Mouse (Mus musculus) lung, adult 18-20 months (tissue): ENCODE measurements around the gene Socs5.

Experiments
- DNase-seq, 2 experiments: peaks; one replicate each; pipeline ENCODE4 v3.0.0; 2022; ENCODE audit warnings: mixed read lengths in 2 of 2

The Socs5 gene

DNA sequence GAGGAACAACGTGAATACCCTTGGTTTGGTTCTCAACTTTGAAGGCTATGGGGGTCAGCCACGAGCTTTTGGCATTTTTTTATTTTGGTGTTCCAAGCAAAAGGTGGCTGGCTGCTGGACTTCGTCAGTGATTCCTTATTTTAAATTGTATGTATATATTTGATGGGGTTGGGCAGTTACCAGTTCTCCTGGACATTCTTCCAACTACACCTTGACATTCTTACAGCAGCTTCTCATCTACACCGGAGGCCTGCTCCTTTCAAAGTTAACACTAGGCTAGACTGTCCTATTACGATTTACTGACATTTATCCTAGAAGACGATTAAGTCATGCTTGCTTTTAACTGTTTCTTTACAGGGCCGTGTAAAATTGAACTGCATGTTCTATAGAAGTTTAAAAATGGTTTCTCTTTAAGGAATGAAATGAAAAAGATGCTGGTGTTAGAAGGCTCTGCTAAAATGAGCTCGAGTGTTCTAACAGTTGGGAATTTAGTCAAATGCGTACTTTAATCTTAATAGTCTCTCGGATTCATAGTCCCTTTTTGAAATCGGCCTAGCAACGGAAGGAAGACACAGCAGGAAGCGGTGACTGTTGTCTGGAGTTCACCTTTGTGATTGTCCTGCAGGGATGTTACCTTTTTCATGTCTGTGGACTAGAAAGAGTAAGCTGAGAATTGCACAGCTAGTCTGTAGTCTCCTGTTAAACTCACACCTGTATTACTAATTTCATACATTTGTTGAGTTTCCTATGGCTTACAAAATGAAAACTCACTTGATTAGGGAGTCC is 1.2 kb downstream of the Socs5 start:
- DNase-seq: no peak

DNA sequence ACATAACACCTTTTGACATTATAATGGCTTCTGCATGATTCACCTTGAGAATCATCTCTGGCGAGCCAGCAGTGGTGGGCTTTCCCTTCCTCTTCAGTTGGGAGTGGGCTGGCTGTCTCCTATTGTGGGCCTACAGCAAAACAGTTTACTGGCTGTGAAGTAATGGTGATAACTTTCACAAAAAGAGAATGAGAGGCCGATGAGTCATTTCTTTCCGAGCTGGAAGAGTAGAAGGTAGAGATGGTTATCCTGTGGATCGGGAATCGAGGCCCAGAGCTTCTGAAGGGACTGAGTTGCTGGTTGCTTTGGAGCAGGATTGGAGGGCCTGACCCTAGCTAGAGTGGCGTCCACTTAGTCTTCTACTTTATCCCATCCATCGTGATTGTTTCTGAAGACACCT is 2.0 kb downstream of the Socs5 start:
- DNase-seq: no peak

DNA sequence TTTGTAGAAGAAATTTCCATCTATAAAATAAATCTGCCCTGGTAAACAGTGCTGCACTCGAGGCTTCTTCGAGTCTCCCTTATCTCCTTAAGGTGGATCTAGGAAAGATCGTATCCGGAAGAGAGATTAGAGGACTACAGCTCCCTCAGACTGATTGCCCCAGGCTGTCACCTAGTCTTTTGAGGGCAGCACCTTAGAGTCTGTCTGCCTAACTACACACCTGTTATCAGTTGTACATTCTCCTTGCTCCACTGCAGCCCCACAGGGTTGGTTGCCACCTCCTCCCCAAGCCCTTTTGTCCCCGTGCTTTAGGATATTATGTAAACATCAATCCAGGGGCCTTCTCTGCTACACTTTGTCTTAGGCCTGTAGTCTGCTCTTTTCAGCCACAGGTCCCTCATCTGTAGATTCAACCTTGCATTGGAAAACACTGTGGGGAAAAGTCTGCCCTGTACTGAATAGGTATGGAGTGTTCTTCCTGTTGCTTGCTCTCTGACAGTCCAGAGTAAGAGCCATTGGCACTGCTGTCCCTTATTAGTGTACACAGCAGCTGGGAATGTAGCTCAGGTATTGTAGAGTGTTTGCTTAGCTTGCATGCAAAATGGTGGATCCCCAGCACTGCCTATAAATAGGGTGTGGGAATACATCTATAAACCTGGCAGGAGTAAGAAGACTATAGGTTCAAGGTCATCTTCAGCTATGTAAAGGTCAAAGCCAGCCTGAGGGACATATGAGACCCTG is 5.5 kb downstream of the Socs5 start:
- DNase-seq: no peak

DNA sequence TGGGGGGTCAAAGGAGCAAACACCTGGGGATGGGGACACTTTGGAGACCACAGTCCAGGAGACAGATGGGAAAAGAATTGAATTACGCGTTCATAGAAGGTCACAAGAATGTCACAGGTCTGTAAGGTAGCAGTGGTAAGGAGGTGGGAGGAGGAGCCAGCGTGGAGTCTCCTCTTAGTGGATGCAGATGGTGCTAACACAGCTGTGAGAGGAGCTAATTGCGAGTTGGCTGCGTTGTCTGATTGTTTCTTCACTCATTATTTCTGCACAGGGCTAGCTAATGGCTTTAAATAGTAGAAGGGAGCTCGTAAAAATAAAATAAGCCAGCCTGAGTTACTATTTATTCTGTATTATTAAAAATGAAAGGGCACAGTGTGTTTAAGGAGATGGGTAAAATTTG is 8.1 kb downstream of the Socs5 start:
- no peak for DNase-seq

DNA sequence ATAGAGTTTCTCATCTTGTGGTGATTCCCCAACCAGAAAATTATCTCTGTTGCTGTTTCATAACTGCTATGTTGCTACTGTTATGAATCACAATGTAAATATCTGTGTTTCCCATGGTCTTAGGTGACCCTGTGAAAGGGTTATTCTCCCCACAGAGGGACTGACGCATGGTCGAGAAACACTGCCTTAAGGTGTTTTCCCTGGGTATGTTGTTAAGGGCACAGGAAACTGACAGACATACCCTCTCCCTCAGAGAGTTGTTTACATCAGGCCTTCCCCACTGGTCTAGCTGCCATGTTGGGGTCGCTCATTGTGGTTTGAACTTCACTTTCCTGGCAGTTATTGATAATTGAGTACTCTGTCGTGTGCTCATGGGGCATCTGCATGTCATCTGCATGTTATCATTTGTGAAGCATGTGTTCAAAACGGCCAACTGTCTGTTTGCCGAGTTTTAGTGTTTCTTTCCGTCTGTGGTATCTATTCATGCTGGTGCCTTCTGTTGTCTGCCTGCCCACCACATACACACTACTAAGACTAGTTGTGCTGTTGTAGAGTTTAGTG is 11.6 kb downstream of the Socs5 start:
- no peak for DNase-seq

DNA sequence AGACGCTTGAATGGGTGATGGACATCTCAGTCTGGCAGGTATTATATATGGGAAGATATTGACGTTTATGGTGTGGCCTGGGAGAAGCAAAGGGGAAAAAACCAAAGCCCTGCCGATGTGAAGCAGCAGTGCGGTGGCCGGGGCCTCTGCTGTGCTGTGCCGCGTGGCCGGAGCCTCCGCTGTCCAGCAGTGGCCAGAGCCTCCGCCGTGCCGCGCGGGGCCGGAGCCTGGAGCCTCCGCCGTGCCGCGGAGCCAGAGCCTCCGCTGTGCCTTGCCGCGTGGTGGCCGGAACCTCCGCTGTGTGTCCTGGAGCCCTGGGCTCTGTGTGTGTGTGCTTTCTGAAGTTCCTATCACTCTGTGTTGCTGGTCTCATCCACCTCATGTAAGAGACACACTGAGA is 17.9 kb downstream of the Socs5 start:
- DNase-seq: no peak

DNA sequence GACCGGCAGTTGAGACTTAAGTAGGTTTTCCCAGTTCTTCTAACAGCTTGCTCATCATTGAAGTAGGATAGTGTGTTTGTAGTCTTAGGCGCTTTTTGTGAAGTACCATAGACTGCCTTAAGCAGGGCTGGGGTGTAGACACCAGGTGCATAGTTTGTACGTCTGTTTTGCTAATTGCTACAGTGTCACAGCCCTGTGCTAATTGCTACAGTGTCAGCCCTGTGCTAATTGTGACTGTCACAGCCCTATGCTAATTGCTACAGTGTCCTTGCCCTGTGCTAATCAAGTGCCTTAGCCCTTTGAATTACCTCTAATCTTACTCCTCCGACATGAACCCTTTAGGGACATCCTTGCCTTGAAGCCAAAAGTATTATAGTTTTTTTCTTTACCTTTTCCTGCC is 24.8 kb downstream of the Socs5 start:
- DNase-seq: no peak

DNA sequence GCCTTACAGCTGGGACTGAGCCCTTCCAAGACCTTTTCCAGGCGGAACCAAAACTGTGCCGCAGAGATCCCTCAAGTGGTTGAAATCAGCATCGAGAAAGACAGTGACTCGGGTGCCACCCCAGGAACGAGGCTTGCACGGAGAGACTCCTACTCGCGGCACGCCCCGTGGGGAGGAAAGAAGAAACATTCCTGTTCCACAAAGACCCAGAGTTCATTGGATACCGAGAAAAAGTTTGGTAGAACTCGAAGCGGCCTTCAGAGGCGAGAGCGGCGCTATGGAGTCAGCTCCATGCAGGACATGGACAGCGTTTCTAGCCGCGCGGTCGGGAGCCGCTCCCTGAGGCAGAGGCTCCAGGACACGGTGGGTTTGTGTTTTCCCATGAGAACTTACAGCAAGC is 26.3 kb downstream of the Socs5 start:
- DNase-seq: peak; percentile 14 to 31

DNA sequence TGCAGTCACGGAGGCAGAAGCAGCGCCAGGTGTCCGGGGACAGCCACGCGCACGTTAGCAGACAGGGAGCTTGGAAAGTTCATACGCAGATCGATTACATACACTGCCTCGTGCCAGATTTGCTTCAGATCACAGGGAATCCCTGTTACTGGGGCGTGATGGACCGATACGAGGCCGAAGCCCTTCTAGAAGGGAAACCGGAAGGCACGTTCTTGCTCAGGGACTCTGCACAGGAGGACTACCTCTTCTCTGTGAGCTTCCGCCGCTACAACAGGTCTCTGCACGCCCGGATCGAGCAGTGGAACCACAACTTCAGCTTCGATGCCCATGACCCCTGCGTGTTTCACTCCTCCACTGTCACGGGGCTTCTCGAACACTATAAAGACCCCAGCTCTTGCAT is 27.2 kb downstream of the Socs5 start:
- DNase-seq: no peak

DNA sequence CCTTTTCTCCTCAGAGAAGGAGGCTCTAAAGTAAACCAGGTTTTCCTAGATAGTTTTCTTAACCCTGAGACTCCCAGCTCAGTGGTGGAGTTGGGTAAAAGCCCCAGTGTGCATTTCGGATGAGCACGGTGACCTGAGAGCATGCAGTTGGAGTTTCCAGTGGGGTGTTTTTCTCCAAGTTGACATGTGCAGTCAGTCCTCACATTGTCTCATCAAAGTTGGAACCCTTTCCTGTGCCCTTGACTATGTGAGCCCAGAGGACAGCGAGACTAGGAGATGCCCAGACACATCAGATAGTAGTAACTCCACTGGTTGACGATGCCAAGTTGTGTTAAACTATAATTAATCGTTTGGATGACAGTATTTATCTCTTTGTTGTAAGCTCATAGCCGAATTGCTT is 28.3 kb downstream of the Socs5 start:
- no peak for DNase-seq

DNA sequence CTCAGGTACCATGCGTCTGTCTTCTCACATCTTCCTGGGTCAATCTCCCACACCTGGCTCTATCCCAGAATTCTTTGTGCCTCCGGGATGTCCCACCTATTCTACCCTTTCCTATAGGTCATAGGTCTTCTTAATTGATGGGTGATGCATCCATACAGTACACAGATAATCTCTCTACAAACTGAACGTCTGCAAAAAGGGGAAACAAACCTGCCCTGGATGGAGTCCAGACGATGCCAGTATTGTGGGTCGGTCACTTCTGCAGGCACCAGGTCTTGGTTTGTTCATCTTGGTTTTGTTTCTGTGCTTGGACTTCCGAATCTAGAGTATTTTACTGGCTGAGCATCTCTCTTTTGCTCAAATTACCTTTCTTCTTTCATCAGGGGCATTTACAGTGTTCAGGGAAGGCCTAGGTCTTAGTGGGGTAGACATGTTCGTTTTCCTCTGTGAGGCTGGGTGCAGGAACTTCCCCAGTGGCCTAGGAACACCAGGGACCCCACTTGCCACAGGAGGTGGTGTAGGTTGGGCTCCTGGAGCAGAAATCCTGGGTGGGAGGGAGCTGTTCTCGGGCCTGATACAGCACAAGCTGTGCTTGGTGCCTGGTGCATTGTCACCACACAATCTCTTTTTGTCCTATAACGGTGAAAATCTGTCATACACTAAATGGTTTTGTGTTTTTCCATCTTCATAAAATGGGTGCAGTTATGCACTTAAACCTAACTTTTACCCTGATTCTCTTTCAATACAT is 33.9 kb downstream of the Socs5 start:
- DNase-seq: no peak

DNA sequence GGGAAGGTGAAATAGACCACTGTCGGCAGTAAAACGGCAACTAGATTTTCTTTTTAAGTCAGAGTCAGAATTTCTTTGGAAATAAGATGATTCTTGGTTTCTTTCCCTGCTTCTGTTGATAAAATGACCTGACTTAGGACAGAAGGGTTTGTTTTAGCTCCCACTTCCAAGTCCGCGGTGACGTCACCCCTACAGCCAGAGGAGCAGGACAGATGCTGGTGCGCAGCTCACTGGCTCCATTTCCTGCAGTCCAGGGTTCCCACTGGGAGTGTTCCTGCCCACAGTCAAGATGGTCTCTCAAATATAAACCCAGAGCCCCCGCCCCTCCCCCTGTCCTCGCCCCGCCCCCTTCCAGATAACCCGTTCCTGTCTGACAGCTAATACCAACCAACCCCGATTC is 34.8 kb downstream of the Socs5 start:
- peak; percentile 72 to 83 for DNase-seq

DNA sequence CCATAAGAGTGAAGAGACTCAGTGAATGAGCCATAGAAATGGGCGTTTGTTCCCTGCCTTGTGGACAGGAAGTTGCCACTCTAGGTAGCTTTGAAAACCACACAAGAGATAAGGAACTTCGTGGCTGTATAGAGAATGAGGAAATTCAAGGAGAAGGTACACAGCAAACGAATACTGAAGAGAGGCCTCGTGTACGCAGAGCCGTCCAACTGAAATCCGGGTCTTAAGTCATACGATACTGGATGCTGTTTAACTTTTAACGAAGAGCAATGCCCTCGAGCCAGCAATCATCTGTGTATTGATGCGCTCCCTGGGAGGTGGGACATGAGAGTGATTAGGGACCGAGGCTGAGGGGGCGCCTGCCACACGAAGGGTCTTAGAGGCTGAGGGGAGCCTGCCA is 35.7 kb downstream of the Socs5 start:
- DNase-seq: no peak

DNA sequence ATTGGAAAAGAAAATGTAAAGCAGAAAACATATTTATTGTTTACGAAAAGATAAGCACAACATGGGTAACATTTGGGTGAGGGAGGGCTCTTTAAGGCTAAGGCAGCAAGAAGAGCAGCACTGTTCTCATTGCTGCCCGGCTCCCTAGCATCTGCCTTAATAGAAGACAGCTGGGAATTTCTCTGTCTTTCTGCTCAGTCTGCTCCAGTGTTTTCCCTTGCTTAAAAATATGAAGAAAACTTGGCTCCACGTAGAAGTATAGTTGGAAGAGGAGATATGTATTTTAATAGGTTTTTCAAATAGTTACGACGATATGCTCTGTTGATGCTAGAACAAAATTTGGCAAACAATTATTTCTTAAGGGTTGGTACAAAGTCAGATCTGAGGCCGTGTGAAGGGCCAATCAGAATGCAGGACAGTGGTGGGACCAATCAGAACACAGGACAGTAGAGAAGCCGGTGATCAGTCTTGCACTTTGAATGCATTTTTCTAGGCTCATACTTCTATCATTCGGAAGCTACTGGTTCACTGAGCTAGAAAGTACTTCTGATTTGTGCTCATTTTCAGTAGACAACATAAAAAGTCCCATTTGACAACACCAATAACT is 39.0 kb downstream of the Socs5 start:
- DNase-seq: no peak

DNA sequence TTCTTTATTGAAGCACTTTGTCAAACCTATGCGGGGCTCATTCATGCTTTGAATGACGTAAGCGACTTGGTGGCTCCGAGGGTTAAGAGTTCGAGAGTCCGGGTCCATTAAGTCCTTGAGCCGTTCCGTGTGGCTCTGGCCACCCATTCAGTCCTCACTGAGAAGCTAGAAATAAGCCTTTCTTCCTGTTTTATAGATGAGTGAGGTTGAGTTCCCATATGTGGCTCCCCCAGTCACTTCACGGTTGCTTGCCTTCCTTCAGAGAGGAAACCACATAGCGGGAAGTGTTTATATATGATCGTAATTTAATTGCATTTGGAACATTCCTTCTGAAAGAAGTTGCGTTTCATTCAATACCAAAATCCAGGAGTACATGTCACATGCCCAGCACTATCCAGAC is 42.3 kb downstream of the Socs5 start:
- DNase-seq: no peak

DNA sequence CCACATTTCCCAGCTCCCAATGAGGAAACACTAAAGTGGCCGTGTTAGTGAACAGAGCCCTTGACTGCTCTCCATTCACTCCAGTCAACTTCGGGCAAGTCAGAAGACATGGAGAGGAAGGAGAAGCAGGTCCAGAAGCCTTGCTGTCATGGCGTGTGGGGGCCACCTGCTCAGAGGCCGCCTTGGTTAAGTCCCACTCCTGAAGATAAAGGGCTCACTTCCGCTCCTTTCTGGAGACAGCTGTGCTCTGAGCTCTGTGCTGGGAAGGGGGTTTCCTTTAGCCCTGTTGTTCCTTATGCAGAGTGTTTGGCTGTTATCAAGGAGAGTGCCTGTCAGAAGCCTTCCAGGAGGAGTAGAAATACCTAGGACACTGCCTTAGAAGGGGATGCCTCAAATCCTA is 45.5 kb downstream of the Socs5 start:
- no peak for DNase-seq

DNA sequence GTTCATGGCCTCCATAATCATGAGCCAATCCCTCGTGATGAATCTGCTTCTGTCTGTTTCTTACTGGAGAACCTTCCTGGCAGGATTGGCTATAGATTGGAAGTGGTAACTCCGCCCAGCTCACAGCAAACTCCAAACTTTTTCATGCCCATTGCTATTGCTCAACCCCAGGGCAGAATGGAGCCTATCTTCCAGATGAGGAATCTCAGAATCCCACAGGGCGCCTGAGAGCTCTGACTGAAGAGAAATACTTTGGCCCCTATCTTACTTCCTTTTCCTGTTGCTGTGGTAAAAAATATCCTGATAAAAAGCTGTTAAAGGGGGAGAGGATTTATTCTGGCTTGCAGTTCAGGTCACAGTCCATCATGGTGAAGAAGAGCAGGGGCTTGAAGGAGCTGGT is 48.2 kb downstream of the Socs5 start:
- no peak for DNase-seq

DNA sequence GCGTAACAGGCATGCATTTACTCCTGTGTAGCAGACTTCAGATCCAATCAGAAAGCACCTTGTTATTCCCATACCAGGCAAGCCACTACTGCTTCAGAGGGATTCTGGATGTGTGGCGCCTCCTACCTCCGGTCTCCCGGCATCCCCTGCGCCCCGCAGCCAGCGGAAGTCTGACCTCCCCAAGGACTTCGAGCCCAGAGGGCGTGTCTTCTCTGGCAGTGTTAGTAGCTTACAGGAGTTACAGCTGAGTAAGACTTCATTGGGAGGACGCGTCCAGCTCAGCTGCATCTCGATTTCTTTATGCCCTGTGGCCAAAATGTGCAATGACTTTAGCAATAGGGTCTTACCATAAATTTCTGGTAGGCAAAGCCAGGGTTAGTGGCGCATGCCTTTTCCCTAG is 50.3 kb downstream of the Socs5 start:
- peak; percentile 25 to 36 for DNase-seq

DNA sequence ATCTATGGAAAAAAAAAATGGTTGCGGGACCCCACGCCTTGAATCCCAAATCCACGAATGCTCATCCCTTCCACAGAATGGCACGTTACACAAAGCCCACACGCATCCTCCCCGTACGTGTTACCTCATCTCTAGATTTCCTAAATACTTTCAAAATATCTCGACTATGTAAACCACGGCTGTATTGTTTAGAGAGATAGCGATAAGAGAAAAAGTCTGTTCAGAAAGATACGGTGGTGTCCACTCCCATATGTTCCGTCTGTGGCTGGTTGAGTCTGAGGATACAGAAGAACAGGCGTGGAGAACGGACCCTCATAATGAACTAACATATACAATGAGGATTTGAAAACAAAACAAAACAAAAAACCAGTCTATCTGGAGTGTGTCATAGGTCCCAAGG is 51.1 kb downstream of the Socs5 start:
- DNase-seq: no peak

DNA sequence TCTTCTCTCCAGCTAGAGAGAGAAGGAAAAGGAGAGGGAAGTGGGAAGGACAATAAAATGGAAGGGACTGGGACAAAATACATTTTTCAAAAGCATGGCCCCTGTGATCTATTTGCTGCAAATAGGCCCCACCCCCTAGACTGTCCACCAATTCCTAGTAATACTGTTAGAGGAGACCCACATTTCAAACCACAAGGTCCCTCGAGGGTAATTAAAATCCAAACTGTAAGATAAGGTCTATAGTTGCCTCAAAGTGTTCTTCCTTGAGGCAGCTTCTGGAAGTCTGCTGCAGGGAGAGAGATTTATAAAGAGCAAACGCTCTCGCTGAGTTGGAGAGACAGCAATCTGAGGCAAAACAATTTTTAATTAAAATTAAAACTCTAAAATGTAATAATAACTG is 52.8 kb downstream of the Socs5 start:
- DNase-seq: no peak

DNA sequence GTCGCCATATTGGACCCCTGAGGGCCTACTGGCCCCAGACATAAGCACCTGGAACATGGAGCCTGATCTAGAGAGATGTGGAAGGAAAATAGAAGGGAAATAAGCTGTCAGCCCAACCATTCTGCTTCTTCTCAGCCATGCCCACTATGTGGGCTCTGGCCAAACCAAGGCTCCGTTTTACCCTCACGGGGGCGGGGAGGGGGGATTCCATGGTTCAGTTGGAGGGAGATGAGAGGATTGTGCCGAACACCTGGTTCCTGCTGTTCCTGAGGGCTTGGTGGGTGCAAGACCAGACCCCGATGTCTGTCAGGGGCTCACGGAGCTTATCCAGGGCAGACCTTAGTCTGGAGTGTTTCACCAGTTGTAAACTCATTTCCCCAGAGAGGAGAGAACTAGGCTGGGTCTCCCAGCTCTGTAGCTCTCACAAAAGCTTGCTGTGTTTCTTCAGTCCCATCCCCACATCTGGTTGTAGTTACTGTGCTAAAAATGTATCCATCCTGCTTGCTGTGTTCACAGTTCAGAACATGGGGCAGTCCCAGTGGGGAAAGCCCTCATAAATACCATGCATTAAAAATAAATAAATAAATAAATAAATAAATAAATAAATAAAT is 56.9 kb downstream of the Socs5 start:
- DNase-seq: no peak

DNA sequence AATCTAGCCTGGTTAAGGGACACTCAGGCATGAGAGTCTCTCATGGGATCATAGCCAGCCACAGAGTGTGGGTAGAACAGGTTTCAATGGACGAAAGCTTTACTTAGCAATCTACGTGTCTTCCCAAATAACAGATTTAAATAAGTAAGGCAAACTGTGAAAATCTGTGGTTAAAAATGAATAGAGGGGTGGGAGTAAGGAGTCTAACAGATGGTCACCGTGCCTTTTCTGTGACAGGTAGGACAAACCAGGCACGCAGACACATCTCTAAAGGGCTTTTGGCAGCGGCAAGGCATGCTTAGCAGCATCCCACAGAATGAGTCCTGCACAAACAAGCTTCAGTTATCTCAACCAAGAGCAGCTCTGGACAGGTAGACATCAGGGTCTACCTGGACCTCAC is 59.9 kb downstream of the Socs5 start:
- no peak for DNase-seq

DNA sequence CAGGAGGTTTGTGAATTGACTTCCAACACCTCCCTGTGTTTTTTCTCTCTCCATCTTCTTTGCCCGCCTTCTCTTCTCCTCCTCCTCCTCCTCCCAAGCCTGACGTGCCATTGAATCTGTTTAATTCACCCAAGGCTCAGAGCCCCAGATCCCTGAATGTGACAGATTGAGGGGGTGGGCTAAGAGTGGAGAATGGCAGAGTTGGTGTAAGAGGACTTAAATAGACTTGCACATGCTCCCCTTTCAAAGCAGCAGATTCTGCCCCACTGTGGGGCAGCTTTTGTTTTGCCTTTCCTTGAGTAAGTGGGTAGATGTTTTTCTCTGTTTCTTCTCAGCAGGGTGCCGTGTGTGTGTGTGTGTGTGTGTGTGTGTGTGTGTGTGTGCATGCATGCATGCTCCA is 61.6 kb downstream of the Socs5 start:
- DNase-seq: no peak
